In the genomic region with DNA sequence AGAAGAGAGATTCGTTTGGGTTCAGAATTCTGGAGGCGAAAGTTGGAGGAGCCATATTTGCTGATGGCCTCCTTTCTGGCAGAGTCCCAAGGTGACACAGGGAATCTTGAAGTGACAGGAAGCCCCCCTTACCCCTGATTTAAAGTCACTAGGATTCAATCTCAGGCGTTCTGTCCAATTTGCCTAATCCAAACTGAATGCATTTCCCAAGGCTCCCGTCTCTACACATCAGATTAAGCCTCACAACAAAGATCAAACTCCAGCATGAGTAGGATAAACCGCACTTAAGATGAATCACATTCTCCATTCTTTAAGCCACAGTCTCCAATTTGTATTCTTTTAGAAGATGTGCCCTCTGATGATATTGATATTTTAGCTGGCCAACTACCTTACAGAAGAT, we compare ENCODE assay signal across 25 mouse cellular contexts. TPM values are rescaled to one million over a fixed set of nuclear protein-coding genes. Genes with fewer than 3 reads are reported as not detected.
DNase-seq lines count a peak whose midpoint lies in the region; ATAC-seq and TF ChIP-seq lines count a peak whose summit lies in the region.
"Had no signal": no experiment of that assay in that cellular context is flagged by ENCODE, and none has a peak within 500 bp of the region (broad histone marks: within the 10 kb centered on the region; RNA-seq: fewer than 3 reads in every experiment).

No protein-coding gene starts in this region.

- no peaks in the 10 kb centered on the region for H3K4me1 ChIP-seq in lung, embryonic 14.5 days (ENCODE audit: insufficient read depth)
- H3K4me1 ChIP-seq in midbrain, embryonic 14.5 days (ENCODE audit: control insufficient read depth, insufficient read depth, low read length) = peaks cover 4% of the 10 kb centered on the region
- H3K4me1 ChIP-seq in midbrain, embryonic 15.5 days = peaks cover 5% of the 10 kb centered on the region
- H3K4me1 ChIP-seq: heart, embryonic 12.5 days; heart, embryonic 15.5 days had no signal

- TF ChIP-seq CTCF in lung, embryonic 14.5 days (IDR thresholded peaks at IDR 0.05; ENCODE audit: low read depth) = no peak

- no peak for ATAC-seq in lung, embryonic 14.5 days (ENCODE audit: insufficient read depth)
- no peak for ATAC-seq in midbrain, embryonic 14.5 days (ENCODE audit: low FRiP score, low TSS enrichment)
- ATAC-seq in midbrain, embryonic 15.5 days (replicated peaks) = no peak
- ATAC-seq: activated CD4-positive, CD25-positive, alpha-beta regulatory T cell, adult 4 months; forebrain, embryonic 14.5 days; hindbrain, embryonic 16.5 days had no signal

- H3K27ac ChIP-seq in lung, embryonic 14.5 days (ENCODE audit: low read depth) = no peak overlapping the region
- 0 out of 2 replicates have a peak overlapping the region, but pooled peaks have one; percentile 26 for H3K27ac ChIP-seq in midbrain, embryonic 14.5 days (replicated peaks; ENCODE audit: low read depth, low read length)
- no peak overlapping the region for H3K27ac ChIP-seq in midbrain, embryonic 15.5 days
- H3K27ac ChIP-seq: heart, embryonic 15.5 days; hindbrain, embryonic 13.5 days had no signal

- DNase-seq in lung, embryonic 14.5 days = peak; percentile 3
- no peak for DNase-seq in lung, postnatal 36 days
- DNase-seq in midbrain, embryonic 14.5 days = peak; percentile 64
- peak; percentile 23 for DNase-seq in retina, embryonic 14.5 days (ENCODE audit: low spot score)
- DNase-seq in urinary bladder, postnatal 4 days (ENCODE audit: low spot score in 2 of 2) = no peak
- DNase-seq in right cerebral cortex, adult 2 months (ENCODE audit: low spot score in 2 of 2) = no peak
- DNase-seq: adrenal gland, adult 8-10 months; adrenal gland, postnatal 25 days; cerebellum, adult 18-20 months; cerebellum, adult 9-10 months; cerebellum, postnatal 14 days; gastrocnemius, postnatal 25 days; heart, adult 18-20 months; heart, postnatal 10 days; heart, postnatal 36 days had no signal

- no peaks in the 10 kb centered on the region for H3K9me3 ChIP-seq in lung, embryonic 14.5 days (ENCODE audit: low read depth, low read length)
- H3K9me3 ChIP-seq in midbrain, embryonic 14.5 days (ENCODE audit: control insufficient read depth, low read length) = no peaks in the 10 kb centered on the region
- no peaks in the 10 kb centered on the region for H3K9me3 ChIP-seq in midbrain, embryonic 15.5 days
- H3K9me3 ChIP-seq: forebrain, embryonic 10.5 days; heart, embryonic 12.5 days; heart, embryonic 15.5 days; hindbrain, embryonic 10.5 days; hindbrain, embryonic 13.5 days had no signal

- H3K36me3 ChIP-seq in lung, embryonic 14.5 days (ENCODE audit: insufficient read depth) = no peaks in the 10 kb centered on the region
- H3K36me3 ChIP-seq in midbrain, embryonic 14.5 days (ENCODE audit: control insufficient read depth, insufficient read depth, low read length) = no peaks in the 10 kb centered on the region
- no peaks in the 10 kb centered on the region for H3K36me3 ChIP-seq in midbrain, embryonic 15.5 days (replicated peaks)
- H3K36me3 ChIP-seq: forebrain, embryonic 10.5 days; heart, embryonic 12.5 days; heart, embryonic 15.5 days; hindbrain, embryonic 10.5 days; hindbrain, embryonic 13.5 days had no signal

- no peak overlapping the region for H3K9ac ChIP-seq in lung, embryonic 14.5 days
- no peak overlapping the region for H3K9ac ChIP-seq in midbrain, embryonic 14.5 days (replicated peaks; ENCODE audit: low read length)
- H3K9ac ChIP-seq in midbrain, embryonic 15.5 days = no peak overlapping the region
- H3K9ac ChIP-seq: heart, embryonic 12.5 days; heart, embryonic 15.5 days; hindbrain, embryonic 13.5 days had no signal

- H3K4me2 ChIP-seq in lung, embryonic 14.5 days = no peak overlapping the region
- no peak overlapping the region for H3K4me2 ChIP-seq in midbrain, embryonic 14.5 days (ENCODE audit: low read length)
- no peak overlapping the region for H3K4me2 ChIP-seq in midbrain, embryonic 15.5 days
- H3K4me2 ChIP-seq: heart, embryonic 12.5 days; heart, embryonic 15.5 days; hindbrain, embryonic 13.5 days had no signal

- no peaks in the 10 kb centered on the region for H3K27me3 ChIP-seq in lung, embryonic 14.5 days (ENCODE audit: insufficient read depth, low read length)
- no peaks in the 10 kb centered on the region for H3K27me3 ChIP-seq in midbrain, embryonic 14.5 days (ENCODE audit: control insufficient read depth, insufficient read depth, low read length)
- H3K27me3 ChIP-seq in midbrain, embryonic 15.5 days (replicated peaks) = no peaks in the 10 kb centered on the region
- H3K27me3 ChIP-seq: heart, embryonic 12.5 days; heart, embryonic 15.5 days; hindbrain, embryonic 13.5 days had no signal

- no peak overlapping the region for H3K4me3 ChIP-seq in lung, embryonic 14.5 days (ENCODE audit: low read depth, low read length)
- no peak overlapping the region for H3K4me3 ChIP-seq in midbrain, embryonic 14.5 days (replicated peaks; ENCODE audit: low read depth, low read length)
- H3K4me3 ChIP-seq in midbrain, embryonic 15.5 days = no peak overlapping the region
- H3K4me3 ChIP-seq: forebrain, embryonic 10.5 days; heart, embryonic 12.5 days; heart, embryonic 15.5 days; hindbrain, embryonic 10.5 days; hindbrain, embryonic 13.5 days had no signal

- 59% methylated on average over 5 of the region's 5 CpGs for WGBS in lung, embryonic 14.5 days
- WGBS in midbrain, embryonic 14.5 days = 27% methylated on average over 5 of the region's 5 CpGs
- WGBS in midbrain, embryonic 15.5 days = 31% methylated on average over 5 of the region's 5 CpGs

RNA-seq across cellular contexts. Expression of gene March4, which starts 45.4 kb away (rescaled TPM):
- not detected in 2 replicates for polyA plus RNA-seq in lung, embryonic 14.5 days (2014; fragmentation: Nextera tagmentation; extraction: Ambion mirVana)
- 5.2 and 5.7 TPM in 2 replicates for polyA plus RNA-seq in midbrain, embryonic 14.5 days (2014; fragmentation: Nextera tagmentation; extraction: Ambion mirVana)
- 7.7 and 7.9 TPM in 2 replicates for polyA plus RNA-seq in midbrain, embryonic 15.5 days (2015; fragmentation: Nextera tagmentation; extraction: Ambion mirVana)
- polyA plus RNA-seq: activated CD4-positive, CD25-positive, alpha-beta regulatory T cell, adult 4 months; embryonic facial prominence, embryonic 11.5 days; forebrain, embryonic 10.5 days; heart, embryonic 12.5 days had no signal

Comparison
In these comparisons a context has a peak if more than half of its experiments do, and no peak if none do; other contexts are left out.
1. DNase-seq: peak in lung, embryonic 14.5 days (single experiment), midbrain, embryonic 14.5 days (single experiment) and retina, embryonic 14.5 days (single experiment); none in lung, postnatal 36 days (single experiment), urinary bladder, postnatal 4 days (0 of 2) and right cerebral cortex, adult 2 months (0 of 2).